Mouse (Mus musculus) limb, embryonic 11.5 days (tissue): Measurements from ENCODE around the gene Hddc3. TPM values are rescaled to one million over a fixed set of nuclear protein-coding genes. Genes with fewer than 3 reads are reported as not detected.

ENCODE experiments used
- ATAC-seq: fragments of 200-750 bp; cut with Nextera tagmentation; 2 replicates; pipeline ENCODE4 v1.8.0; 2017; ENCODE audit warnings: low read depth; ENCODE audit not compliant: insufficient number of reproducible peaks, low FRiP score, low TSS enrichment
- DNase-seq: peaks from one replicate; pipeline ENCODE4 v3.0.0-alpha.2; 2015; ENCODE audit warnings: low spot score
- H3K27ac ChIP-seq: fragments of 300-500 bp; sonication (generic); replicated peaks from 2 replicates; pipeline ENCODE4 v1.5.1; 2014; ENCODE audit warnings: low read depth, mild to moderate bottlenecking, low read length
- H3K27me3 ChIP-seq: fragments of 300-500 bp; sonication (generic); 2 replicates; pipeline ENCODE4 v1.6.1; 2014; ENCODE audit warnings: mild to moderate bottlenecking, low read length, mixed read lengths; ENCODE audit not compliant: control insufficient read depth, insufficient read depth
- H3K36me3 ChIP-seq: fragments of 300-500 bp; sonication (generic); 2 replicates; pipeline ENCODE4 v1.6.1; 2014; ENCODE audit warnings: mild to moderate bottlenecking, low read length, moderate library complexity, mixed read lengths; ENCODE audit not compliant: control insufficient read depth, insufficient read depth
- H3K4me1 ChIP-seq: fragments of 300-500 bp; sonication (generic); 2 replicates; pipeline ENCODE4 v1.6.1; 2014; ENCODE audit warnings: low read length, mixed read lengths; ENCODE audit not compliant: control insufficient read depth, insufficient read depth
- H3K4me2 ChIP-seq: fragments of 300-500 bp; sonication (generic); 2 replicates; pipeline ENCODE4 v1.6.1; 2014; ENCODE audit warnings: low read depth, mild to moderate bottlenecking, moderate library complexity; ENCODE audit not compliant: severe bottlenecking
- H3K4me3 ChIP-seq: fragments of 300-500 bp; sonication (generic); 2 replicates; pipeline ENCODE4 v1.5.1; 2014; ENCODE audit warnings: low read depth, low read length
- H3K9ac ChIP-seq: fragments of 300-500 bp; sonication (generic); 2 replicates; pipeline ENCODE4 v1.6.1; 2014; ENCODE audit warnings: mild to moderate bottlenecking, low read length
- H3K9me3 ChIP-seq: fragments of 300-500 bp; sonication (generic); 2 replicates; pipeline ENCODE4 v1.6.1; 2016; ENCODE audit warnings: low read length; ENCODE audit not compliant: control insufficient read depth
- WGBS: fragments of 180-500 bp; shearing (Covaris S2); extraction: QIAGEN DNeasy Blood & Tissue Kit; methylation state at CpG from one replicate; pipeline ENCODE4 v1.1.7; 2014; 5-methylcytosine and 5-hydroxymethylcytosine counted together
- polyA plus RNA-seq: library from polyadenylated mRNA; unstranded; fragments of >200 nt; fragmentation: Nextera tagmentation; extraction: Ambion mirVana; gene quantifications from 2 replicates; pipeline ENCODE4 v1.2.1, GENCODE M21; 2014

The Hddc3 gene
- polyA plus RNA-seq, 1 experiment from 2014 or later, result 27.5 TPM

DNA sequence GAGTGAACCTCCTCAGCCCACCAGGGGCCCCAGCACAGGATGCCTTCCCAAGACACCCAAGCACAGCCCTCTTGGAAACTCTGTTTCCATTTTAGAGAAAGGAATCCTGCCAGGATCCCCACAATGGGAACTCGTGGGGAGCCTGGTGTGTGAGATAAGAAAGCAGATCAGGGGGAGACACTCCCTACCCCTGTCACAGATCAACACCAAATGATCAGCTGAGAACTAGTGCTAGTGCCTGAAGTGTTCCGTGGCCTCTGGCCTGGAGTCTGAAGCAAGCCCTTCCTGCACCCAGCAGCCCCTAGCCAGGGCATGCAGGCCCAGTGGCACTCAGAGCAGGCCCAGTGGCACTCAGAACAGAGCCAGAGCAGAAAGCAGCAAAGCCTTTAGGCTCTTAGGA, 7.9 kb downstream of the Hddc3 start:
- Histone ChIP-seq H3K4me3 (no peak overlapping the region), H3K9me3 (no peaks in the 10 kb centered on the region), H3K4me1 (peaks cover 17% of the 10 kb centered on the region), H3K9ac (no peak overlapping the region), H3K27ac (no peak overlapping the region), H3K4me2 (no peak overlapping the region), H3K36me3 (peaks cover 23% of the 10 kb centered on the region; the same call in 1 of the 2 replicates), H3K27me3 (no peaks in the 10 kb centered on the region)
- DNase-seq (no peak), ATAC-seq (no peak)
- 84% methylated on average over 2 of the region's 2 CpGs for WGBS

DNA sequence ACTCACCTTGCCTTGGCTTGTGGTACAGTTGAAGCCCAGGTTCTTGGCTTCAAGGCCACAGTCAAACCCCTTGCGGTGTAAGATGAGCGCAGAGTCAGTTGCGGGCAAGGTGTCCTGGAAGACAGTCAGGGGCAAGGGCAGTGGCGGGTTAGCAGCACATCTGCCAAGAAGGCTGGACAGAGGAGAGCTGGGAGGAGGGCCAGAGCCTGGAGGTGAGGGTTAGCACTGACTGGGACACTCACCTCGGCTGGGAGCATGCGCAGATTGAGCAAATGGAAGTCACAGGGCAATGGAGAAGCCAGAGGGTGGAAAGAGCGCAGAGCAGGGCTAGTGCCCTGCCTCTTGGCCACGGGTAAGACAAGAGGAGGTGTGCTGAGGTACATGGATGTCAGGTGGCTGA, 10.0 kb downstream of the Hddc3 start:
- Histone ChIP-seq H3K4me1 (peaks cover 7% of the 10 kb centered on the region; the same call in 1 of the 2 replicates), H3K4me3 (no peak overlapping the region), H3K9me3 (no peaks in the 10 kb centered on the region), H3K9ac (no peak overlapping the region), H3K36me3 (peaks cover 30% of the 10 kb centered on the region), H3K4me2 (no peak overlapping the region), H3K27me3 (no peaks in the 10 kb centered on the region), H3K27ac (no peak overlapping the region)
- 86% methylated on average over 8 of the region's 8 CpGs for WGBS
- DNase-seq (no peak), ATAC-seq (no peak)

DNA sequence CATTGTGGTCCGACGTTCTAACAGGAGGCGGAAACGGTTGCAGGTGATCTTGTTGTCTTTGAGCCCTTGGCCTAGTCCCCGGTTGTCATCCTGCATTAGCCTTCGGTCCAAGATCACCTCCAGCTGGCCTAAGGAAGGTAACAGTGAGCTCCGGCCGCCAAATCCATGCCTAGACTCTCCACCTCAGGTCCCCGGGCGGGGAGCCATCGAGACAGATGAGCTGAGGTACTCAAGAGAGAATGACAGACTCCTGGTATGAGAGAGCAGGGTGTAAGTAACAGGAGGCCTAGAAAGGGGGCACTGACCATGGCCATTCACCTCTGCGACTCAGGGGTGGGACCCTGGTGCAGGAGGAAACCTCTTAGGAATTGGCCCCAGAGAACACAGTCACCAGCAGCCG, 13.4 kb downstream of the Hddc3 start:
- ATAC-seq, result no peak
- no peak overlapping the region for H3K4me3 ChIP-seq
- H3K4me2 ChIP-seq, result no peak overlapping the region
- no peaks in the 10 kb centered on the region for H3K9me3 ChIP-seq
- WGBS, result 97% methylated on average over 13 of the region's 13 CpGs
- H3K9ac ChIP-seq, result no peak overlapping the region
- H3K27ac ChIP-seq, result no peak overlapping the region
- H3K27me3 ChIP-seq, result no peaks in the 10 kb centered on the region
- peaks cover 36% of the 10 kb centered on the region for H3K36me3 ChIP-seq
- DNase-seq, result no peak
- H3K4me1 ChIP-seq, result no peaks in the 10 kb centered on the region

DNA sequence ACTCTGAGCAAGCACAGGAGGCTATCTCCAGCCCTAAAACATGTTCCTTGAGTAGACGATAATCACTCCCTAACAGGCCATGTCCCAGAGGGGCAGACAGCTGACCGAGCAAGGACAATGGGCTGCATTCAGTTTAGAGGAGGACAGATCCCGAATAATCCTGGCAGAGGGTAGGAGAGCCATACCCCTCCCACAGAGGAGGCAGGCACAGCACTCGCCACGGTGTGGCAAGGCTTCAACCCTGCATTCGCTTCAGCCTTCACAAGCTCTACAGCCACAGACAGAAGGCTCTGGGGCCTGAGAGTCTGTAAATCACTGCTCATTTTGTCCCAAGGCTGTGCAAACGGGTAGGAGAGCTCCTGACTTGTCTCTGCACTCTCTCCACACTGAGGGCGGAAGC, 14.3 kb downstream of the Hddc3 start:
- ATAC-seq (no peak), DNase-seq (no peak)
- Histone ChIP-seq H3K27ac (no peak overlapping the region), H3K9me3 (no peaks in the 10 kb centered on the region), H3K4me1 (no peaks in the 10 kb centered on the region), H3K36me3 (peaks cover 35% of the 10 kb centered on the region), H3K4me3 (no peak overlapping the region), H3K4me2 (no peak overlapping the region), H3K27me3 (no peaks in the 10 kb centered on the region), H3K9ac (no peak overlapping the region)
- WGBS, result 77% methylated on average over 8 of the region's 8 CpGs

DNA sequence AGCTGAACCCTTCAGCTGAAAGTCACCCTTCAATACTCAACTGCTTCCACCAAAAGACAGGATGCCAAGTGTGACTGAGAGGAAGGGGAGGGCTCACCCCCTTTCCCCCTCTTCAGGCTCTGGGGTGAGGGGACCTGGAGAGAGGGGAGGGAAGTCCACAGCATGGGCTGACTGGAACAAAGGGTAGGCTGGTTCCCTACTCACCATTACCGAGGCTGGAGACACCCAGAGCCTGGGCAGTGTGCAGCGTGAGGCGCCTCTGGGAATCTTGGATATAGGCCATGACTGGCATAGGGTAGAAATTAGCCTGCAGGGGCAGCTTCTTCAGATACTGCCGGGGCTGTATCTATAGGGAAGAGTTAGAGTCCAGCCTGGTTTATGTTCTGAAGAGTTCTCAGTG, 15.1 kb downstream of the Hddc3 start:
- H3K4me2 ChIP-seq, result no peak overlapping the region
- H3K36me3 ChIP-seq, result peaks cover 35% of the 10 kb centered on the region
- no peaks in the 10 kb centered on the region for H3K27me3 ChIP-seq
- WGBS, result 84% methylated on average over 4 of the region's 4 CpGs
- H3K9me3 ChIP-seq, result no peaks in the 10 kb centered on the region
- ATAC-seq (no peak), DNase-seq (no peak)
- no peak overlapping the region for H3K27ac ChIP-seq
- no peaks in the 10 kb centered on the region for H3K4me1 ChIP-seq
- H3K9ac ChIP-seq, result no peak overlapping the region
- no peak overlapping the region for H3K4me3 ChIP-seq

DNA sequence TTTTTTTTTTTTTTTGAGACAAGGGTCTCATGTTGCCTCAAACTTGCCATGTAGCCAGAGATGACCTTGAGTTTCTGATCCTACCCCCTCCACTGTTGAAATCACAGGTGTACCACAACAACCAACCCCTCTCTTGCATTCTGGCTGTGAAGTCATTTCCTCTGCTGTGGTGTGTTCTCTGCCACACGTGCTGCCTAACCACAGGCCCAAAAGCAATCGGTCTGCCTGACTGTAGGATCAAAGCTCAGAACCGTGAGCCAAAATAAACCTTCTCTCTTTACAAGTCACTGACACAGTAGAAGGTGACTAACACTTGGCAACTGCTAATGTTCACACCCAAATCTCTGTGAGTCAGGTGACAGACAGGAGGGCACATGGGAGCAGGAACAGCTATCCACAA, 17.5 kb downstream of the Hddc3 start:
- no peak overlapping the region for H3K27ac ChIP-seq
- H3K9ac ChIP-seq, result no peak overlapping the region
- no peaks in the 10 kb centered on the region for H3K9me3 ChIP-seq
- 61% methylated on average over 3 of the region's 3 CpGs for WGBS
- no peaks in the 10 kb centered on the region for H3K4me1 ChIP-seq
- peaks cover 35% of the 10 kb centered on the region for H3K36me3 ChIP-seq
- no peak overlapping the region for H3K4me2 ChIP-seq
- no peak for DNase-seq
- no peak for ATAC-seq
- H3K27me3 ChIP-seq, result no peaks in the 10 kb centered on the region
- no peak overlapping the region for H3K4me3 ChIP-seq

DNA sequence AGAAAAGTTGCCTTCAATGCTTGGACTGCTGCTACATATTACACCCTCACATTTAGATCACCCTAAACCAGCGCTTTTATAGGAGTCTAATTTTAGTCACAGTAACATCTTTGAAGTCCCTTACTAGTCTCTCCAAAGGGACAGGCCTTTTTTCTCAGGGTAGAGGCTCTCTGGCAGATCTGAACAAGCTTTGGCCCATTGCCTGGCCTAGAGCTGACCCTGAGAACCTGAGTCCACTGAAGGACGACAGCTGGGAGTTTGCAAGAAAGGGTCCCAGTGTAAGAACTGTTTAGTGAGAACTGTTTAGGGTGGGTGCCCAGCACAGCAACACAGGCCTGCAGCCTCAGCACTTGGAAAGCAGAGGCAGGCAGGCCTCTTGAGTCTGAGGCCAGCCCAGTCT, 22.9 kb downstream of the Hddc3 start:
- Histone ChIP-seq H3K4me2 (no peak overlapping the region), H3K36me3 (peaks cover 33% of the 10 kb centered on the region), H3K4me1 (peaks cover 9% of the 10 kb centered on the region; the same call in 1 of the 2 replicates), H3K27ac (no peak overlapping the region), H3K9me3 (no peaks in the 10 kb centered on the region), H3K9ac (no peak overlapping the region), H3K4me3 (no peak overlapping the region), H3K27me3 (no peaks in the 10 kb centered on the region)
- ATAC-seq (no peak), DNase-seq (no peak)
- WGBS, result 84% methylated on average over 2 of the region's 2 CpGs

DNA sequence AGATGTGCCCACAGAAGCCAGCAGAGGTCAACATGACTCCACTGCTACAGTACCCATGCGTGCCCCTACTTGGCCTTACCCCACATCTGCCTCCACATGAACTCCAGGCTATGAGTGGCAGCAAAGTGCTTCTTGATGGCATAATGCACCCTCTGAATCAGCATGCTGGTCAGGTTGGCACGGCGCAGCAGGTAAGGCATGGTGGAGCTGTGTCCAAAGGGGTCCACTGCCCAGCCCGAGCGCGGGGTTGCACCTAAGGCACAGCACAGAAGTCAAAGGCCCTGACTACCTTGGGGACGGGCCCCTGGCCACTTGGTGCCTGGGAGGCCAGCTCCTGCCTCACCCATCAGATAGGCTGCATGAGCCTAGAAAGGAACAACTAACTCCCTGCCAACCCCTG, 24.3 kb downstream of the Hddc3 start:
- WGBS, result 96% methylated on average over 7 of the region's 7 CpGs
- Histone ChIP-seq H3K27ac (no peak overlapping the region), H3K4me3 (no peak overlapping the region), H3K4me2 (no peak overlapping the region), H3K4me1 (peaks cover 9% of the 10 kb centered on the region; the same call in 1 of the 2 replicates), H3K9ac (no peak overlapping the region), H3K27me3 (no peaks in the 10 kb centered on the region), H3K36me3 (peaks cover 28% of the 10 kb centered on the region), H3K9me3 (no peaks in the 10 kb centered on the region)
- no peak for ATAC-seq
- no peak for DNase-seq

DNA sequence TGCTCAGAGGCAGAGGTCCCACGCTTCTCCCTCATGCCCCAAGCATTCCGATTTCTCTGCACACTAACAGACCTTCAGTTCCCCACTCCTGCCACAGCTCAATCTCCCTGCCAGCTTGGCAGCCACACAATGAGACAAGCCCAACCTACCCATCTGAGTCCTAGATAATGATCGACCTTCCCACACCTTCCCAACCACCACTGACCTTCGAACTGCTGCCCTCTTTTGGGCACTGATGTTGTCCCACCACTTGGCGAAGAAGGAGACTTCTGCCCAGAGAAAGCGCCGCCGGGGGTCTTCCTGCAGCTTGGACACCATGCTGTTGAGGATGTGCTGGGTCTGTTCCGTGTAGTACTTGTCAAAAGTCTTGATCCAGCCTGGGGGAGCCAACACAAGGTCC, 25.1 kb downstream of the Hddc3 start:
- peaks cover 25% of the 10 kb centered on the region for H3K36me3 ChIP-seq
- H3K27ac ChIP-seq, result no peak overlapping the region
- H3K4me1 ChIP-seq, result peaks cover 9% of the 10 kb centered on the region; the same call in 1 of the 2 replicates
- DNase-seq (no peak), ATAC-seq (no peak)
- H3K9me3 ChIP-seq, result no peaks in the 10 kb centered on the region
- H3K4me2 ChIP-seq, result no peak overlapping the region
- no peak overlapping the region for H3K4me3 ChIP-seq
- WGBS, result 92% methylated on average over 9 of the region's 9 CpGs
- no peaks in the 10 kb centered on the region for H3K27me3 ChIP-seq
- no peak overlapping the region for H3K9ac ChIP-seq
